8 mouse cellular contexts compared by ENCODE assay signal in genomic region chr11:98602090-98602690, GRCm38 (mm10). TPM values are rescaled to one million over a fixed set of nuclear protein-coding genes. Genes with fewer than 3 reads are reported as not detected.
DNase-seq lines count a peak whose midpoint lies in the region; ATAC-seq lines count a peak whose summit lies in the region.

No protein-coding gene starts in this region.

- H3K36me3 ChIP-seq in heart, embryonic 16.5 days (ENCODE audit: control insufficient read depth, insufficient read depth), result no peaks in the 10 kb centered on the region
- H3K36me3 ChIP-seq in embryonic facial prominence, embryonic 10.5 days (replicated peaks), result no peaks in the 10 kb centered on the region
- H3K36me3 ChIP-seq in intestine, embryonic 14.5 days (ENCODE audit: control insufficient read depth, insufficient read depth, low read length), result no peaks in the 10 kb centered on the region

- H3K27ac ChIP-seq in heart, embryonic 16.5 days (ENCODE audit: low read length), result no peak overlapping the region
- peak overlapping the region; percentile 66 for H3K27ac ChIP-seq in embryonic facial prominence, embryonic 10.5 days (replicated peaks)
- no peak overlapping the region for H3K27ac ChIP-seq in intestine, embryonic 14.5 days (ENCODE audit: low read depth)

- peaks cover 14% of the 10 kb centered on the region for H3K27me3 ChIP-seq in heart, embryonic 16.5 days (ENCODE audit: control insufficient read depth, insufficient read depth, low read length)
- peaks cover 55% of the 10 kb centered on the region for H3K27me3 ChIP-seq in embryonic facial prominence, embryonic 10.5 days (replicated peaks; ENCODE audit: low read depth, poor library complexity, severe bottlenecking)
- peaks cover 9% of the 10 kb centered on the region; the same call in 1 of the 2 replicates for H3K27me3 ChIP-seq in intestine, embryonic 14.5 days (replicated peaks; ENCODE audit: control insufficient read depth, insufficient read depth, low read length)

- no peak for DNase-seq in heart, adult 8-10 months (ENCODE audit: low spot score)
- peak; percentile 78 for DNase-seq in embryonic facial prominence, embryonic 10.5 days (ENCODE audit: low spot score)
- peak; percentile 86 for DNase-seq in intestine, embryonic 14.5 days (ENCODE audit: low spot score)
- DNase-seq in testis, postnatal 14 days (ENCODE audit: low spot score), result peak; percentile 77
- no peak for DNase-seq in ovary, postnatal 10 days (ENCODE audit: low spot score)
- no peak for DNase-seq in cerebellum, adult 9-11 months

- ATAC-seq in heart, embryonic 16.5 days (replicated peaks; ENCODE audit: extremely low read depth, insufficient read depth, low FRiP score), result 0 out of 2 replicates have a peak, but pooled peaks have one; percentile 46
- ATAC-seq in intestine, embryonic 14.5 days (replicated peaks; ENCODE audit: low FRiP score, low TSS enrichment, low read depth), result peak; percentile 65
- peak; percentile 58 for ATAC-seq in megakaryocyte-erythroid progenitor cell, adult 5-6 weeks (replicated peaks; ENCODE audit: low FRiP score, low TSS enrichment, poor library complexity, severe bottlenecking)

- H3K4me1 ChIP-seq in heart, embryonic 16.5 days (ENCODE audit: control insufficient read depth, insufficient read depth, low read length), result peaks cover 21% of the 10 kb centered on the region
- H3K4me1 ChIP-seq in embryonic facial prominence, embryonic 10.5 days, result peaks cover 17% of the 10 kb centered on the region
- H3K4me1 ChIP-seq in intestine, embryonic 14.5 days (replicated peaks; ENCODE audit: control insufficient read depth, insufficient read depth, low read length), result peaks cover 4% of the 10 kb centered on the region

- 1% methylated on average over 20 of the region's 20 CpGs for WGBS in heart, embryonic 16.5 days
- WGBS in embryonic facial prominence, embryonic 10.5 days, result 2% methylated on average over 20 of the region's 20 CpGs
- 1% methylated on average over 20 of the region's 20 CpGs for WGBS in intestine, embryonic 14.5 days

- H3K9ac ChIP-seq in heart, embryonic 16.5 days (ENCODE audit: low read length), result peak overlapping the region; percentile 41; the same call in 1 of the 2 replicates
- H3K9ac ChIP-seq in intestine, embryonic 14.5 days (ENCODE audit: low read length), result no peak overlapping the region

- peak overlapping the region; percentile 39 for H3K4me3 ChIP-seq in heart, embryonic 16.5 days (ENCODE audit: low read length)
- H3K4me3 ChIP-seq in embryonic facial prominence, embryonic 10.5 days, result peak overlapping the region; percentile 57
- peak overlapping the region; percentile 33 for H3K4me3 ChIP-seq in intestine, embryonic 14.5 days (ENCODE audit: low read depth, low read length)

- peak overlapping the region; percentile 63 for H3K4me2 ChIP-seq in heart, embryonic 16.5 days (ENCODE audit: low read depth, low read length)
- H3K4me2 ChIP-seq in intestine, embryonic 14.5 days (ENCODE audit: low read length), result peak overlapping the region; percentile 61

- no peaks in the 10 kb centered on the region for H3K9me3 ChIP-seq in heart, embryonic 16.5 days (replicated peaks; ENCODE audit: control insufficient read depth, low read length)
- no peaks in the 10 kb centered on the region for H3K9me3 ChIP-seq in embryonic facial prominence, embryonic 10.5 days
- no peaks in the 10 kb centered on the region for H3K9me3 ChIP-seq in intestine, embryonic 14.5 days (ENCODE audit: control insufficient read depth, low read length)

RNA-seq across cellular contexts. Expression of gene Lrrc3c, which starts 4.1 kb away (rescaled TPM):
- not detected in 2 replicates for polyA plus RNA-seq in heart, embryonic 16.5 days (2015; fragmentation: Nextera tagmentation; extraction: Ambion mirVana)
- total RNA-seq in heart, adult 8-10 months (2022), result not detected
- not detected in 2 replicates for polyA plus RNA-seq in embryonic facial prominence, embryonic 10.5 days (2016; fragmentation: Nextera tagmentation; extraction: Ambion mirVana)
- not detected in 2 replicates for polyA plus RNA-seq in intestine, embryonic 14.5 days (2014; fragmentation: Nextera tagmentation; extraction: Ambion mirVana)
- not detected in 2 replicates for total RNA-seq in megakaryocyte-erythroid progenitor cell, adult 5-6 weeks (2014; fragmentation: Nextera tagmentation)
- not detected in 2 replicates for total RNA-seq in megakaryocyte-erythroid progenitor cell, adult 5-6 weeks (2017)

RNA-seq across cellular contexts. Expression of gene Ormdl3, which starts 15.0 kb away (rescaled TPM):
- 65.1 and 66.7 TPM in 2 replicates for polyA plus RNA-seq in heart, embryonic 16.5 days (2015; fragmentation: Nextera tagmentation; extraction: Ambion mirVana)
- 10 to 100 TPM; 39.7 to 46.4 (median 43.1) TPM for total RNA-seq in heart, adult 8-10 months (2022)
- polyA plus RNA-seq in embryonic facial prominence, embryonic 10.5 days (2016; fragmentation: Nextera tagmentation; extraction: Ambion mirVana), result 56.7 and 57.7 TPM in 2 replicates
- polyA plus RNA-seq in intestine, embryonic 14.5 days (2014; fragmentation: Nextera tagmentation; extraction: Ambion mirVana), result 7.2 and 8.5 TPM in 2 replicates
- total RNA-seq in megakaryocyte-erythroid progenitor cell, adult 5-6 weeks (2014; fragmentation: Nextera tagmentation), result 28.3 and 38.6 TPM in 2 replicates
- 20.7 and 21.7 TPM in 2 replicates for total RNA-seq in megakaryocyte-erythroid progenitor cell, adult 5-6 weeks (2017)

RNA-seq across cellular contexts. Expression of gene Gm12355, which starts 23.3 kb away (rescaled TPM):
- polyA plus RNA-seq in heart, embryonic 16.5 days (2015; fragmentation: Nextera tagmentation; extraction: Ambion mirVana), result 0.30 and 2.9 TPM in 2 replicates
- 10 to 100 TPM in 1 of 4 experiments, 1 to 10 TPM in 3; 4.8 to 12.3 (median 7.9) TPM for total RNA-seq in heart, adult 8-10 months (2022)
- polyA plus RNA-seq in embryonic facial prominence, embryonic 10.5 days (2016; fragmentation: Nextera tagmentation; extraction: Ambion mirVana), result 1.3 and 2.0 TPM in 2 replicates
- polyA plus RNA-seq in intestine, embryonic 14.5 days (2014; fragmentation: Nextera tagmentation; extraction: Ambion mirVana), result 1.2 and 1.3 TPM in 2 replicates
- 1.1 TPM in 1 of 2 replicates, not detected in the other for total RNA-seq in megakaryocyte-erythroid progenitor cell, adult 5-6 weeks (2014; fragmentation: Nextera tagmentation)
- 1.4 and 3.9 TPM in 2 replicates for total RNA-seq in megakaryocyte-erythroid progenitor cell, adult 5-6 weeks (2017)

RNA-seq across cellular contexts. Expression of gene Gsdma3, which starts 24.0 kb away (rescaled TPM):
- polyA plus RNA-seq in heart, embryonic 16.5 days (2015; fragmentation: Nextera tagmentation; extraction: Ambion mirVana), result 0.09 TPM in 1 of 2 replicates, not detected in the other
- total RNA-seq in heart, adult 8-10 months (2022), result 1 to 10 TPM; 1.6 to 3.4 (median 2.8) TPM
- polyA plus RNA-seq in embryonic facial prominence, embryonic 10.5 days (2016; fragmentation: Nextera tagmentation; extraction: Ambion mirVana), result not detected in 2 replicates
- not detected in 2 replicates for polyA plus RNA-seq in intestine, embryonic 14.5 days (2014; fragmentation: Nextera tagmentation; extraction: Ambion mirVana)
- not detected in 2 replicates for total RNA-seq in megakaryocyte-erythroid progenitor cell, adult 5-6 weeks (2014; fragmentation: Nextera tagmentation)
- not detected in 2 replicates for total RNA-seq in megakaryocyte-erythroid progenitor cell, adult 5-6 weeks (2017)

RNA-seq across cellular contexts. Expression of gene Gsdma2, which starts 44.4 kb away (rescaled TPM):
- 0.18 TPM in 1 of 2 replicates, not detected in the other for polyA plus RNA-seq in heart, embryonic 16.5 days (2015; fragmentation: Nextera tagmentation; extraction: Ambion mirVana)
- under 1 TPM in 1 of 4 experiments, not detected in 3; 0.25 TPM for total RNA-seq in heart, adult 8-10 months (2022)
- polyA plus RNA-seq in embryonic facial prominence, embryonic 10.5 days (2016; fragmentation: Nextera tagmentation; extraction: Ambion mirVana), result not detected in 2 replicates
- polyA plus RNA-seq in intestine, embryonic 14.5 days (2014; fragmentation: Nextera tagmentation; extraction: Ambion mirVana), result not detected in 2 replicates
- total RNA-seq in megakaryocyte-erythroid progenitor cell, adult 5-6 weeks (2014; fragmentation: Nextera tagmentation), result not detected in 2 replicates
- total RNA-seq in megakaryocyte-erythroid progenitor cell, adult 5-6 weeks (2017), result not detected in 2 replicates

Comparison
In these comparisons a context has a peak if more than half of its experiments do, and no peak if none do; other contexts are left out.
1. DNase-seq: peak in embryonic facial prominence, embryonic 10.5 days (single experiment), intestine, embryonic 14.5 days (single experiment) and testis, postnatal 14 days (single experiment); none in heart, adult 8-10 months (single experiment), ovary, postnatal 10 days (single experiment) and cerebellum, adult 9-11 months (single experiment).
2. Peak in every context shown above with its lines, with median percentiles within 50 percentile points of each other: ATAC-seq and H3K4me3 ChIP-seq.